Mouse (Mus musculus) limb, embryonic 13.5 days (tissue): ENCODE results near the gene Ctnna3. TPM values are rescaled to one million over a fixed set of nuclear protein-coding genes. Genes with fewer than 3 reads are reported as not detected.

Experiments used
- ATAC-seq: fragments of 200-750 bp; cut with Nextera tagmentation; 2 replicates; pipeline ENCODE4 v1.8.0; 2017; ENCODE audit warnings: low read depth, moderate number of reproducible peaks, moderate TSS enrichment; ENCODE audit not compliant: low FRiP score
- H3K27ac ChIP-seq: fragments of 300-500 bp; sonication (generic); 2 replicates; pipeline ENCODE4 v1.5.1; 2015; ENCODE audit warnings: inconsistent platforms, mild to moderate bottlenecking, moderate library complexity
- H3K27me3 ChIP-seq: fragments of 300-500 bp; sonication (generic); 2 replicates; pipeline ENCODE4 v1.6.1; 2015; ENCODE audit warnings: mild to moderate bottlenecking, inconsistent platforms
- H3K36me3 ChIP-seq: fragments of 300-500 bp; sonication (generic); 2 replicates; pipeline ENCODE4 v1.6.1; 2015; ENCODE audit warnings: inconsistent platforms, mild to moderate bottlenecking, moderate library complexity
- H3K4me1 ChIP-seq: fragments of 300-500 bp; sonication (generic); 2 replicates; pipeline ENCODE4 v1.6.1; 2015; ENCODE audit warnings: inconsistent platforms
- H3K4me2 ChIP-seq: fragments of 300-500 bp; sonication (generic); replicated peaks from 2 replicates; pipeline ENCODE4 v1.6.1; 2015; ENCODE audit warnings: inconsistent platforms, mild to moderate bottlenecking, moderate library complexity
- H3K4me3 ChIP-seq: fragments of 300-500 bp; sonication (generic); 2 replicates; pipeline ENCODE4 v1.5.1; 2015; ENCODE audit warnings: moderate library complexity, mild to moderate bottlenecking, inconsistent platforms
- H3K9ac ChIP-seq: fragments of 300-500 bp; sonication (generic); 2 replicates; pipeline ENCODE4 v1.6.1; 2015; ENCODE audit warnings: mild to moderate bottlenecking, inconsistent platforms
- H3K9me3 ChIP-seq: fragments of 300-500 bp; sonication (generic); 2 replicates; pipeline ENCODE4 v1.6.1; 2016; ENCODE audit warnings: inconsistent platforms
- WGBS: fragments of 180-500 bp; shearing (Covaris S2); methylation state at CpG from one replicate; pipeline ENCODE4 v1.1.7; 2015; 5-methylcytosine and 5-hydroxymethylcytosine counted together
- polyA plus RNA-seq: library from polyadenylated mRNA; unstranded; fragments of >200 nt; fragmentation: Nextera tagmentation; extraction: Ambion mirVana; gene quantifications from 2 replicates; pipeline ENCODE4 v1.2.1, GENCODE M21; 2015

Ctnna3 gene
- polyA plus RNA-seq, 1 experiment from 2014 or later = 0.75 TPM

DNA sequence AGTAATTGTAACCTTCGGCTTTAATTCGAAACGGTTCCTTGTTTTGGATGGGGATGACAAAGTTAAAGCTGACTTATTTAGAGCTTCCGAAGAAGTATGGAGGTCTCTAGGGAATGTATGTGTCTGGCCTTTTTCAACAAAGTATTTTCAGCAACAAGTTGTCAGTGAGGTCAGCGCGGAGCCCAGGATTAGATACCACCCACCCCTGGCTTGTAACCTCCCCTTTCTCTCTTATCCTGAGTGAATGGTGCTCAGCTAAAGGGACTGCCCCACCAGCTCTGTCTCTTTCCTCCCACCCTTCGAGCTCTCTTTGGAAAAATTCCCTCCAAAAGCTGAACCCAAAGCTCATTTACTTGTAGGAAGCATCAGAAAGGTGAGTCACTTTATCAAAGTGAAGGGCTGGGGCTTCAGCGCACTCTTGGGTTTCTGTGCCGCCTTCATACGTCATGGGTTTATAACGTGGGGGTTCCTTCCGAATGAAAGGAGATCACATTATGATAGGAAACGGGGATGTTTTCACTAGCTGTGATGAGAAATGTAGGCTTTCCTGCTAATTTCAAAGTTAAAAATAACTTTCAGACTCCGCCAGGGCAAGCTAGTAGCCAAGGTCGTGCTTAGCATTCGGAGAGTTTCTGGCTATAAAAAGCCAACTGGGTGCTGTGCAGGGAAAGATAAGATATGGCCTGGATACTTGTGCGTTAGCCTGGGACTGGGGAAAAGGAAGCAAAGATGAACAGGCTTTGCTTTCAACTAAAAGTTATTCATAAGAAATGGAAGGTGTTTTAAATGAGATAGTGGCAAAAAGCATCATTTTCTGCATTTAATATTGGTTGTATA is 27.6 kb downstream of the Ctnna3 start:
- no peak overlapping the region for H3K4me3 ChIP-seq
- no peak for ATAC-seq
- H3K9ac ChIP-seq = no peak overlapping the region
- no peaks in the 10 kb centered on the region for H3K36me3 ChIP-seq
- no peaks in the 10 kb centered on the region for H3K9me3 ChIP-seq
- 66% methylated on average over 17 of the region's 17 CpGs for WGBS
- peaks cover 7% of the 10 kb centered on the region for H3K4me1 ChIP-seq
- H3K4me2 ChIP-seq = no peak overlapping the region
- no peak overlapping the region for H3K27ac ChIP-seq
- peaks cover 6% of the 10 kb centered on the region; the same call in 1 of the 2 replicates for H3K27me3 ChIP-seq

DNA sequence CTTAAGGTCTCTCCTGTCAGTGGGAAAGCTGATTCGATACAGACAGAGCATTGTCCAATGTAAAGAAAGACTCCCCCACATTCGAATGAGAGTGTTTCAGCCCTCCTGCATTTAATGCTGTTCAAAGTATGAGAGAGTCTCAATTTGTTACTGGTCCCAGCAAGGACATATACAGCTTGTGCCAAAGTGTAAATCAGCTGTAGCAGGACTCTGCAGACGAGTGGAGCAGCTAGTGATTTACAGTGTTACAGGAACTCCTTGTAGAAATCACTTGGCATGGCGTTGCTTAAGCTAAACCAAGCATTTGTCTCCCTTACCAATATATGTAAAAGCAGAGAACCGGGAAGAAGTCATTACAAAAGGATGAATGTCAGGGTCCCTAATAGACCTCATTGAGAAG is 31.0 kb downstream of the Ctnna3 start:
- Histone ChIP-seq H3K4me3 (no peak overlapping the region), H3K36me3 (no peaks in the 10 kb centered on the region)
- 66% methylated on average over 5 of the region's 5 CpGs for whole genome bisulfite sequencing

DNA sequence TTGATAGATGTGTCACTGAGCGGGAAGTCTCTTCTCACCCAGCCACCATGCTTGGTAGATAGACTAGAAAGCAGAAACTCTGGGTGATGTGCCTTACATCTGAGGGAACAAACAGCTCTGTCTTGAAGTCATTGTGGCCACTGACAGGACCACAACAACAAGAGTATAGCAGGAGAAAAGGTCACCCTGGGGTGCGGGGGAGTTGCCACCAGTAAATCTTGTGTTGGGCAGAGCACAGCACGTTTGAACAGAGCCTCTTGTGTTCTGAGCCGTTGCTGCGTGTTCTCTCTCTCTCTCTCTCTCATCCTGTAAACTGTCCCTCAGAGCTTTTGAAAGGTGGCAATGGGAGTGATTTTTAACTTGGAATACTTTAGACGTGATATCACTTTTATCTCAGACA is 42.6 kb downstream of the Ctnna3 start:
- Histone ChIP-seq H3K4me3 (no peak overlapping the region), H3K4me2 (no peak overlapping the region), H3K27ac (no peak overlapping the region), H3K4me1 (no peaks in the 10 kb centered on the region), H3K9ac (no peak overlapping the region), H3K27me3 (no peaks in the 10 kb centered on the region), H3K9me3 (no peaks in the 10 kb centered on the region), H3K36me3 (no peaks in the 10 kb centered on the region)
- ATAC-seq = no peak
- 66% methylated on average over 6 of the region's 6 CpGs for WGBS

More for the DNA sequence above, 31.0 kb downstream of the Ctnna3 start:
- ATAC-seq = no peak
- peaks cover 3% of the 10 kb centered on the region; the same call in 1 of the 2 replicates for H3K4me1 ChIP-seq
- H3K27me3 ChIP-seq = peaks cover 6% of the 10 kb centered on the region; the same call in 1 of the 2 replicates
- H3K27ac ChIP-seq = no peak overlapping the region
- H3K4me2 ChIP-seq = no peak overlapping the region
- no peaks in the 10 kb centered on the region for H3K9me3 ChIP-seq
- H3K9ac ChIP-seq = no peak overlapping the region

DNA sequence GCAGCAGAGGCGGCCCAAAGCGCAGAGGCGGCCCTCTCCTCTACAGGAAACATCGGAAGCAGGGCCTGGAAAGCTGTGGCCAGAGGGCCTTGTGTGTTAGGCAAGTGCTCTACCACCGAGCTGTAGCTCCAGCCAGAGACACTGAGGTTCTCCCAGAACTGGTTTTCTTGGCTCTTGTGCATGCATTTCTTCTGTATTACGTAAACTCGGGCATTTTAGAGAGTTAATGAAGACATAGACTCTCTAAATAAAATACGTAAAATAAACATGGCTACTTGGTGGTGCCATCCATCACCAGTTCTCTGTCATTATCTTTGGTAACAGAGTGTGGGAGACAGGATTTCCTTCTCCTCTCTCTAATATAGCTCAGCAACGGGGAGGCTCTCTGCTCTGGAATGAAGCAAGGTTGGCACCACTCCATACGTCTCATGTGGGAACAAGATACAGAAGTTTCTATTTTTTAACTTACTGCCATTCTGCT is 46.3 kb downstream of the Ctnna3 start:
- no peak overlapping the region for H3K9ac ChIP-seq
- no peak for ATAC-seq
- no peaks in the 10 kb centered on the region for H3K36me3 ChIP-seq
- no peak overlapping the region for H3K4me3 ChIP-seq
- H3K9me3 ChIP-seq = no peaks in the 10 kb centered on the region
- WGBS = 64% methylated on average over 10 of the region's 10 CpGs
- H3K27me3 ChIP-seq = no peaks in the 10 kb centered on the region
- H3K4me1 ChIP-seq = 0 out of 2 replicates have a peak, but pooled peaks cover 3% of the 10 kb centered on the region
- no peak overlapping the region for H3K27ac ChIP-seq
- H3K4me2 ChIP-seq = no peak overlapping the region

DNA sequence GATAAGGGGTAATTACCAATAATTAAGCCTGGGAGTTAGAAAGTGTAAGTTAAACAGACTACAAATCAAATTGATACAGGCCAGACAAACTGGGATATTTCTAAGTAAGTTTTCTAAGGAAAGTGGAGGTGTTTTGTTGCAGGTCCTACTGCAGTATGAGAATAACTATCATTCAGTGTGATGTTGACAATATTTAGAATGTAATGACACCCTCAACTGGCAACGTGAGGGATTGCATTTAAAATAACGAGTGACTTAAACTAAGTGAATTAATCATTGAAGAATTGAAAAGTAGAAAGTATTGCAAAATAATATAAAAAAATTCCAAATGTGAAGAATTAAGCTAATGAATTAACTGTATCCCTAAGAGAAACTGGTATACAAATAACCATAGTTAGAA is 49.0 kb downstream of the Ctnna3 start:
- no peak for ATAC-seq
- H3K9ac ChIP-seq = no peak overlapping the region
- 52% methylated on average over 2 of the region's 2 CpGs for WGBS
- no peaks in the 10 kb centered on the region for H3K9me3 ChIP-seq
- 0 out of 2 replicates have a peak, but pooled peaks cover 3% of the 10 kb centered on the region for H3K4me1 ChIP-seq
- no peak overlapping the region for H3K4me3 ChIP-seq
- H3K27ac ChIP-seq = no peak overlapping the region
- H3K4me2 ChIP-seq = no peak overlapping the region
- no peaks in the 10 kb centered on the region for H3K36me3 ChIP-seq
- H3K27me3 ChIP-seq = no peaks in the 10 kb centered on the region

- no peak overlapping the region for H3K27ac ChIP-seq
- no peak for ATAC-seq
- 0 out of 2 replicates have a peak, but pooled peaks cover 3% of the 10 kb centered on the region for H3K4me1 ChIP-seq
- H3K4me3 ChIP-seq = no peak overlapping the region
- no peak overlapping the region for H3K4me2 ChIP-seq
- H3K9me3 ChIP-seq = no peaks in the 10 kb centered on the region
- no peak overlapping the region for H3K9ac ChIP-seq
- no peaks in the 10 kb centered on the region for H3K27me3 ChIP-seq
- no peaks in the 10 kb centered on the region for H3K36me3 ChIP-seq
- WGBS = 61% methylated on average over 5 of the region's 5 CpGs
Measured at GRCm38 (mm10) chr10:63480066-63480465, 50.2 kb downstream of the Ctnna3 start.

GRCm38 (mm10) chr10:63488346-63488745 is 58.4 kb downstream of the Ctnna3 start:
- no peaks in the 10 kb centered on the region for H3K36me3 ChIP-seq
- no peaks in the 10 kb centered on the region for H3K9me3 ChIP-seq
- no peaks in the 10 kb centered on the region for H3K4me1 ChIP-seq
- H3K4me3 ChIP-seq = no peak overlapping the region
- H3K9ac ChIP-seq = no peak overlapping the region
- no peaks in the 10 kb centered on the region for H3K27me3 ChIP-seq
- H3K27ac ChIP-seq = no peak overlapping the region
- 88% methylated on average over 7 of the region's 7 CpGs for WGBS
- ATAC-seq = no peak
- no peak overlapping the region for H3K4me2 ChIP-seq

DNA sequence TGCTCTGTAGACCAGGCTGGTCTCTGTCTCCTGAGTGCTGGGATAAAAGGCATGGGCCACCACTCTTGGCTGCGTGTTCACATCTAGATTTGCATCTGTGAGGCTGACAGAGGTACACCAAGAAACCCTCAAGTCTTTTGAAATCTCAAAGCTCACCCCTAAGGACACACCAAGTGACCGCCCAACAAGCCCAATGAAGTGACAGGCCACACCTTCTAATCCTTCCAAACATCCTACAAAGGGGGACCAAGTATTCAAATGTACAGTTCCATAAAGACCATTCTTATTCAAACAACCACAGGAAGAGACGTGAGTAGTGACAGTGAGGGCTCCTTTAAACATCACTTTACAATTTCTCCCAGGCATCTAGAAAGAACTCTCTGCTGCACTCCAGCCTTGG is 94.1 kb downstream of the Ctnna3 start:
- 79% methylated on average over 3 of the region's 3 CpGs for WGBS
- ATAC-seq = no peak

GRCm38 (mm10) chr10:63526027-63526426 is 96.1 kb downstream of the Ctnna3 start:
- Histone ChIP-seq H3K9me3 (no peaks in the 10 kb centered on the region), H3K4me2 (no peak overlapping the region), H3K4me3 (no peak overlapping the region), H3K9ac (no peak overlapping the region), H3K27me3 (no peaks in the 10 kb centered on the region), H3K27ac (no peak overlapping the region), H3K36me3 (no peaks in the 10 kb centered on the region), H3K4me1 (no peaks in the 10 kb centered on the region)
- no peak for ATAC-seq
- 47% methylated on average over 4 of the region's 4 CpGs for WGBS

More for the DNA sequence above, 94.1 kb downstream of the Ctnna3 start:
- Histone ChIP-seq H3K27ac (no peak overlapping the region), H3K9me3 (no peaks in the 10 kb centered on the region), H3K4me1 (no peaks in the 10 kb centered on the region), H3K36me3 (no peaks in the 10 kb centered on the region), H3K27me3 (no peaks in the 10 kb centered on the region), H3K4me2 (no peak overlapping the region), H3K4me3 (no peak overlapping the region), H3K9ac (no peak overlapping the region)

GRCm38 (mm10) chr10:63532381-63532780 is 102.5 kb downstream of the Ctnna3 start:
- no peaks in the 10 kb centered on the region for H3K9me3 ChIP-seq
- no peak overlapping the region for H3K27ac ChIP-seq
- no peaks in the 10 kb centered on the region for H3K36me3 ChIP-seq
- H3K4me2 ChIP-seq = no peak overlapping the region
- H3K27me3 ChIP-seq = no peaks in the 10 kb centered on the region
- 72% methylated on average over 8 of the region's 8 CpGs for WGBS
- peaks cover under 1% of the 10 kb centered on the region; the same call in 1 of the 2 replicates for H3K4me1 ChIP-seq
- no peak overlapping the region for H3K9ac ChIP-seq
- no peak for ATAC-seq
- H3K4me3 ChIP-seq = no peak overlapping the region

DNA sequence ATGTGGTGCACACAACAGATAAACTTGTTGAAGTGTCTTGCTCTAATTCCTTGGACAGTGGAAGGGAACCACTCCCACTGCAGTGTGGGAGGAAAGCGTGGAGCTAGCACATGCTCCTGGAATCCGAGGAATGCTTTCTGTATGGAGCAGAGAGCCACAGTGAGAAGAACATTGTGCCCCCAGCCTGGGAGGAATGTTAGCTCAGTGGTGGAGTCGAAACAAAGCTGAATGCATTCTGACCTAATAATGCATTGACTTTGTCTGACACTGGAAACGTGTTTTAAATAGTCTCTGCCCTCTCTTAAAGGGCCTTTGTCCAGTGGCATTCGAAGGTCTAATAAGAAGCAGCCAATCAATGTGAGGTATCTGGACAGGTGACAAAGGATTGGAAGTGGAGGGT is 111.9 kb downstream of the Ctnna3 start:
- Histone ChIP-seq H3K9ac (no peak overlapping the region), H3K4me3 (no peak overlapping the region), H3K27ac (peak overlapping the region; percentile 58; the same call in 1 of the 2 replicates), H3K9me3 (no peaks in the 10 kb centered on the region), H3K4me1 (peaks cover 16% of the 10 kb centered on the region), H3K27me3 (no peaks in the 10 kb centered on the region), H3K4me2 (peak overlapping the region; percentile 36), H3K36me3 (no peaks in the 10 kb centered on the region)
- peak; percentile 88 for ATAC-seq
- WGBS = 10% methylated on average over 5 of the region's 5 CpGs

- Histone ChIP-seq H3K36me3 (no peaks in the 10 kb centered on the region), H3K27me3 (no peaks in the 10 kb centered on the region), H3K9me3 (no peaks in the 10 kb centered on the region), H3K4me2 (peak overlapping the region; percentile 36; the same call in 1 of the 2 replicates), H3K4me3 (no peak overlapping the region), H3K27ac (peak overlapping the region; percentile 58; the same call in 1 of the 2 replicates), H3K9ac (no peak overlapping the region), H3K4me1 (peaks cover 15% of the 10 kb centered on the region)
- 32% methylated on average over 6 of the region's 6 CpGs for WGBS
- ATAC-seq = peak; percentile 71; the same call in 1 of the 2 replicates
Measured at GRCm38 (mm10) chr10:63542493-63542892, 112.6 kb downstream of the Ctnna3 start.
